Mouse (Mus musculus): ENCODE measurements around the gene Rnaseh2c. TPM values are rescaled to one million over a fixed set of nuclear protein-coding genes. Genes with fewer than 3 reads are reported as not detected.
A peak's percentile ranks its signal among the peaks of the same experiment; 100 is the strongest.

Gene Rnaseh2c
- polyA plus RNA-seq, 1 experiment from 2014 or later: 143 TPM

- H3K36me3 ChIP-seq: peaks cover 19% of the 10 kb centered on the region
- 86% methylated on average over 1 of the region's 1 CpGs for WGBS
- H3K27ac ChIP-seq: no peak overlapping the region
- H3K4me2 ChIP-seq: no peak overlapping the region
- no peaks in the 10 kb centered on the region for H3K9me3 ChIP-seq
- H3K4me1 ChIP-seq: peaks cover 29% of the 10 kb centered on the region
- no peak overlapping the region for H3K9ac ChIP-seq
- H3K27me3 ChIP-seq: no peaks in the 10 kb centered on the region
- H3K4me3 ChIP-seq: no peak overlapping the region
- no peak for ATAC-seq (ENCODE audit: borderline replicate concordance, extremely low read depth, low FRiP score, low TSS enrichment)
Measured at GRCm38 (mm10) chr19:5611973-5612372, 10.3 kb downstream of the Rnaseh2c start.

GRCm38 (mm10) chr19:5612762-5613411 is 11.2 kb downstream of the Rnaseh2c start:
- no peaks in the 10 kb centered on the region for H3K9me3 ChIP-seq
- WGBS: 57% methylated on average over 3 of the region's 3 CpGs
- no peak for ATAC-seq (ENCODE audit: borderline replicate concordance, extremely low read depth, low FRiP score, low TSS enrichment)

GRCm38 (mm10) chr19:5614953-5615352 is 13.3 kb downstream of the Rnaseh2c start:
- Histone ChIP-seq H3K27ac (peak overlapping the region; percentile 55), H3K4me2 (no peak overlapping the region), H3K4me1 (peaks cover 19% of the 10 kb centered on the region), H3K9ac (no peak overlapping the region), H3K4me3 (no peak overlapping the region), H3K27me3 (no peaks in the 10 kb centered on the region), H3K36me3 (no peaks in the 10 kb centered on the region), H3K9me3 (no peaks in the 10 kb centered on the region)
- WGBS: 36% methylated on average over 2 of the region's 2 CpGs
- ATAC-seq (ENCODE audit: borderline replicate concordance, extremely low read depth, low FRiP score, low TSS enrichment): peak; percentile 50; the same call in 1 of the 2 replicates

More at GRCm38 (mm10) chr19:5612762-5613411, 11.2 kb downstream of the Rnaseh2c start:
- H3K9ac ChIP-seq: no peak overlapping the region
- no peak overlapping the region for H3K4me2 ChIP-seq
- H3K27me3 ChIP-seq: no peaks in the 10 kb centered on the region
- H3K4me3 ChIP-seq: no peak overlapping the region
- no peak overlapping the region for H3K27ac ChIP-seq
- H3K4me1 ChIP-seq: peaks cover 29% of the 10 kb centered on the region
- H3K36me3 ChIP-seq: peaks cover 10% of the 10 kb centered on the region

- 69% methylated on average over 4 of the region's 4 CpGs for WGBS
- Histone ChIP-seq H3K36me3 (no peaks in the 10 kb centered on the region), H3K4me1 (peaks cover 5% of the 10 kb centered on the region; the same call in 1 of the 2 replicates), H3K4me3 (no peak overlapping the region), H3K9me3 (no peaks in the 10 kb centered on the region), H3K9ac (no peak overlapping the region), H3K27ac (no peak overlapping the region), H3K27me3 (no peaks in the 10 kb centered on the region), H3K4me2 (no peak overlapping the region)
- no peak for ATAC-seq (ENCODE audit: borderline replicate concordance, extremely low read depth, low FRiP score, low TSS enrichment)
Measured at GRCm38 (mm10) chr19:5620007-5620406, 18.3 kb downstream of the Rnaseh2c start.

GRCm38 (mm10) chr19:5621884-5622283 is 20.2 kb downstream of the Rnaseh2c start:
- H3K36me3 ChIP-seq: no peaks in the 10 kb centered on the region
- H3K9me3 ChIP-seq: no peaks in the 10 kb centered on the region
- no peak overlapping the region for H3K9ac ChIP-seq
- H3K27me3 ChIP-seq: no peaks in the 10 kb centered on the region
- ATAC-seq (ENCODE audit: borderline replicate concordance, extremely low read depth, low FRiP score, low TSS enrichment): no peak
- no peaks in the 10 kb centered on the region for H3K4me1 ChIP-seq
- H3K27ac ChIP-seq: no peak overlapping the region
- no peak overlapping the region for H3K4me3 ChIP-seq
- no peak overlapping the region for H3K4me2 ChIP-seq
- 62% methylated on average over 5 of the region's 5 CpGs for WGBS

- no peak for ATAC-seq (ENCODE audit: borderline replicate concordance, extremely low read depth, low FRiP score, low TSS enrichment)
- Histone ChIP-seq H3K4me2 (no peak overlapping the region), H3K4me3 (no peak overlapping the region), H3K9me3 (no peaks in the 10 kb centered on the region), H3K9ac (no peak overlapping the region), H3K27ac (no peak overlapping the region), H3K36me3 (no peaks in the 10 kb centered on the region), H3K4me1 (no peaks in the 10 kb centered on the region), H3K27me3 (no peaks in the 10 kb centered on the region)
- WGBS: 84% methylated on average over 8 of the region's 8 CpGs
Measured at GRCm38 (mm10) chr19:5625311-5625710, 23.6 kb downstream of the Rnaseh2c start.

- Histone ChIP-seq H3K4me1 (no peaks in the 10 kb centered on the region), H3K27ac (no peak overlapping the region), H3K4me2 (no peak overlapping the region), H3K9me3 (no peaks in the 10 kb centered on the region), H3K9ac (no peak overlapping the region), H3K27me3 (no peaks in the 10 kb centered on the region), H3K4me3 (no peak overlapping the region), H3K36me3 (no peaks in the 10 kb centered on the region)
- no peak for ATAC-seq (ENCODE audit: borderline replicate concordance, extremely low read depth, low FRiP score, low TSS enrichment)
Measured at GRCm38 (mm10) chr19:5629907-5630306, 28.2 kb downstream of the Rnaseh2c start.

GRCm38 (mm10) chr19:5632120-5632519 is 30.4 kb downstream of the Rnaseh2c start:
- no peak overlapping the region for H3K9ac ChIP-seq
- no peak overlapping the region for H3K4me3 ChIP-seq
- H3K27ac ChIP-seq: no peak overlapping the region
- no peak overlapping the region for H3K4me2 ChIP-seq
- ATAC-seq (ENCODE audit: borderline replicate concordance, extremely low read depth, low FRiP score, low TSS enrichment): no peak
- WGBS: 73% methylated on average over 9 of the region's 9 CpGs
- H3K27me3 ChIP-seq: no peaks in the 10 kb centered on the region
- H3K9me3 ChIP-seq: no peaks in the 10 kb centered on the region
- no peaks in the 10 kb centered on the region for H3K36me3 ChIP-seq
- H3K4me1 ChIP-seq: peaks cover 10% of the 10 kb centered on the region

GRCm38 (mm10) chr19:5636036-5636570 is 34.4 kb downstream of the Rnaseh2c start:
- WGBS: 75% methylated on average over 7 of the region's 7 CpGs
- peak overlapping the region; percentile 86; the same call in 1 of the 2 replicates for H3K4me2 ChIP-seq
- no peaks in the 10 kb centered on the region for H3K27me3 ChIP-seq
- ATAC-seq (ENCODE audit: borderline replicate concordance, extremely low read depth, low FRiP score, low TSS enrichment): no peak
- H3K4me1 ChIP-seq: peaks cover 20% of the 10 kb centered on the region
- no peak overlapping the region for H3K27ac ChIP-seq
- no peak overlapping the region for H3K4me3 ChIP-seq
- H3K36me3 ChIP-seq: peaks cover 23% of the 10 kb centered on the region
- H3K9me3 ChIP-seq: no peaks in the 10 kb centered on the region
- no peak overlapping the region for H3K9ac ChIP-seq

GRCm38 (mm10) chr19:5636571-5637041 is 34.9 kb downstream of the Rnaseh2c start:
- peak overlapping the region; percentile 93 for H3K9ac ChIP-seq
- H3K4me3 ChIP-seq: peak overlapping the region; percentile 87
- ATAC-seq (ENCODE audit: borderline replicate concordance, extremely low read depth, low FRiP score, low TSS enrichment): no peak
- H3K27me3 ChIP-seq: no peaks in the 10 kb centered on the region
- WGBS: 34% methylated on average over 12 of the region's 12 CpGs
- H3K36me3 ChIP-seq: peaks cover 28% of the 10 kb centered on the region
- peak overlapping the region; percentile 92 for H3K27ac ChIP-seq
- peak overlapping the region; percentile 86 for H3K4me2 ChIP-seq
- H3K4me1 ChIP-seq: peaks cover 20% of the 10 kb centered on the region
- H3K9me3 ChIP-seq: no peaks in the 10 kb centered on the region

- Histone ChIP-seq H3K27me3 (no peaks in the 10 kb centered on the region), H3K9ac (peak within 1 kb of the TSS; percentile 93), H3K4me1 (peaks cover 20% of the 10 kb centered on the region), H3K36me3 (peaks cover 35% of the 10 kb centered on the region), H3K4me2 (peak within 1 kb of the TSS; percentile 86), H3K9me3 (no peaks in the 10 kb centered on the region), H3K4me3 (peak within 1 kb of the TSS; percentile 87), H3K27ac (peak within 1 kb of the TSS; percentile 92)
- ATAC-seq (ENCODE audit: borderline replicate concordance, extremely low read depth, low FRiP score, low TSS enrichment): peak; percentile 89
- under 1% methylated on average over 107 of the region's 109 CpGs for WGBS
Measured at GRCm38 (mm10) chr19:5637069-5638047, 35.7 kb downstream of the Rnaseh2c start, which contains the start of gene Rela. TSS of gene Rela (plus strand) at chr19:5637483.

All from lung, embryonic 15.5 days (tissue).